Comparison of ENCODE assay signal across 7 mouse cellular contexts in the genomic region with DNA sequence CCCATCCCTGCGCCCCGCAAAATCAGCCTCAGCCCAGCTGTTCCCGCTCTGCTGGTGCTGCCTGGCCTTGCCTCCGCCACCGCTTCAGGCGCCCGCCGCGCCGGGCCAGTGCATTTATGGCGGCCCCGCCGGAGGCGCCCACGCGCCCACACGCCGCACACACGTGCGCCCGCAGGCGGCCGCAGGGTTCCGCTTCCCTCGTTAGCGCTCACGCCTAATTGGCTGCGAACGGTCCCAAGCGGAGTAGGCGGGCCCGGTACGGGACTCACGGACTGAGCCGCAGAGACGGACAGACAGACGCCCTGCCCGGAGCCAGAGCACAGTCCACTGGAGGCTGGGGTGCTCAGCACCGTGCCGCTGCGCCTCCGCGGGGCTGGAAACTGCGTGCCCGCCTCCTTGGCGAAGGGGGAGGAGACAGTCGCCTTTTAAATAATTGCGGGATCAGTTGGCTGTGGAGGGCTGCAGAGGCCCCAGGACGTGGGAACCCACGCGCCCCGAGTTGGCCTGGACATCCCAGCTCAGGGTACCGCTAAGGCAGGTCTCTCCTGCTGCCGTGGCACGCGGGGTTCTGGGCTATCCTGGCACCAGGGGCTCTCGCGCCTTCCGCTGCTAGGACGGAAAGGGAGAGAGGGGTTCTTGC. TPM values are rescaled to one million over a fixed set of nuclear protein-coding genes. Genes with fewer than 3 reads are reported as not detected.
A peak's percentile ranks its signal among the peaks of the same experiment; 100 is the strongest.
DNase-seq lines count a peak whose midpoint lies in the region; ATAC-seq lines count a peak whose summit lies in the region.

No protein-coding gene starts in this region.

- H3K9me3 ChIP-seq in lung, embryonic 15.5 days: no peaks in the 10 kb centered on the region
- no peaks in the 10 kb centered on the region for H3K9me3 ChIP-seq in forebrain, embryonic 13.5 days (replicated peaks)
- H3K9me3 ChIP-seq in limb, embryonic 13.5 days: no peaks in the 10 kb centered on the region
- no peaks in the 10 kb centered on the region for H3K9me3 ChIP-seq in stomach, embryonic 14.5 days (ENCODE audit: control insufficient read depth, low read depth, low read length)

- DNase-seq in lung, postnatal 25 days (ENCODE audit: low spot score): no peak
- no peak for DNase-seq in thymus, postnatal 0 days (ENCODE audit: low spot score)
- DNase-seq in thymus, postnatal 10 days (ENCODE audit: low spot score in 2 of 2): no peak

- peak overlapping the region; percentile 9 for H3K4me3 ChIP-seq in lung, embryonic 15.5 days
- peak overlapping the region; percentile 28 for H3K4me3 ChIP-seq in forebrain, embryonic 13.5 days
- peak overlapping the region; percentile 33 for H3K4me3 ChIP-seq in limb, embryonic 13.5 days
- peak overlapping the region; percentile 22 for H3K4me3 ChIP-seq in stomach, embryonic 14.5 days (ENCODE audit: low read depth, low read length)

- WGBS in lung, embryonic 15.5 days: under 1% methylated on average over 58 of the region's 60 CpGs
- under 1% methylated on average over 49 of the region's 60 CpGs for WGBS in forebrain, embryonic 13.5 days
- under 1% methylated on average over 60 of the region's 60 CpGs for WGBS in limb, embryonic 13.5 days
- under 1% methylated on average over 52 of the region's 60 CpGs for WGBS in stomach, embryonic 14.5 days

- no peak overlapping the region for H3K9ac ChIP-seq in lung, embryonic 15.5 days
- H3K9ac ChIP-seq in forebrain, embryonic 13.5 days: no peak overlapping the region
- no peak overlapping the region for H3K9ac ChIP-seq in limb, embryonic 13.5 days
- H3K9ac ChIP-seq in stomach, embryonic 14.5 days (replicated peaks; ENCODE audit: low read depth, low read length): no peak overlapping the region

- no peaks in the 10 kb centered on the region for H3K36me3 ChIP-seq in lung, embryonic 15.5 days
- no peaks in the 10 kb centered on the region for H3K36me3 ChIP-seq in forebrain, embryonic 13.5 days (ENCODE audit: poor library complexity, severe bottlenecking)
- H3K36me3 ChIP-seq in limb, embryonic 13.5 days: no peaks in the 10 kb centered on the region
- H3K36me3 ChIP-seq in stomach, embryonic 14.5 days (ENCODE audit: control insufficient read depth, insufficient read depth, low read length): no peaks in the 10 kb centered on the region

- no peak overlapping the region for H3K27ac ChIP-seq in lung, embryonic 15.5 days
- H3K27ac ChIP-seq in forebrain, embryonic 13.5 days: no peak overlapping the region
- no peak overlapping the region for H3K27ac ChIP-seq in limb, embryonic 13.5 days
- no peak overlapping the region for H3K27ac ChIP-seq in stomach, embryonic 14.5 days (ENCODE audit: low read length)

- H3K27me3 ChIP-seq in lung, embryonic 15.5 days: peaks cover 92% of the 10 kb centered on the region
- H3K27me3 ChIP-seq in forebrain, embryonic 13.5 days: peaks cover 100% of the 10 kb centered on the region
- H3K27me3 ChIP-seq in limb, embryonic 13.5 days: peaks cover 99% of the 10 kb centered on the region
- peaks cover 84% of the 10 kb centered on the region for H3K27me3 ChIP-seq in stomach, embryonic 14.5 days (ENCODE audit: control insufficient read depth, insufficient read depth, low read length)

- H3K4me1 ChIP-seq in lung, embryonic 15.5 days: peaks cover 29% of the 10 kb centered on the region
- H3K4me1 ChIP-seq in forebrain, embryonic 13.5 days: peaks cover 30% of the 10 kb centered on the region
- H3K4me1 ChIP-seq in limb, embryonic 13.5 days: peaks cover 45% of the 10 kb centered on the region
- H3K4me1 ChIP-seq in stomach, embryonic 14.5 days (ENCODE audit: control insufficient read depth, insufficient read depth, low read length): peaks cover 14% of the 10 kb centered on the region

- peak overlapping the region; percentile 36 for H3K4me2 ChIP-seq in lung, embryonic 15.5 days
- peak overlapping the region; percentile 44 for H3K4me2 ChIP-seq in forebrain, embryonic 13.5 days
- peak overlapping the region; percentile 55 for H3K4me2 ChIP-seq in limb, embryonic 13.5 days (replicated peaks)
- H3K4me2 ChIP-seq in stomach, embryonic 14.5 days (replicated peaks; ENCODE audit: low read depth, low read length): 0 out of 2 replicates have a peak overlapping the region, but pooled peaks have one; percentile 22

- no peak for ATAC-seq in lung, embryonic 15.5 days (ENCODE audit: borderline replicate concordance, extremely low read depth, low FRiP score, low TSS enrichment)
- ATAC-seq in forebrain, embryonic 13.5 days: peak; percentile 44; the same call in 1 of the 2 replicates
- ATAC-seq in limb, embryonic 13.5 days (ENCODE audit: low FRiP score, low read depth): no peak
- no peak for ATAC-seq in stomach, embryonic 14.5 days (ENCODE audit: insufficient number of reproducible peaks, insufficient read depth, low FRiP score, low read depth)

RNA-seq across cellular contexts. Expression of gene Nkx1-1, which starts 0.5 kb away (rescaled TPM):
- not detected in 2 replicates for polyA plus RNA-seq in lung, embryonic 15.5 days (2015; fragmentation: Nextera tagmentation; extraction: Ambion mirVana)
- polyA plus RNA-seq in forebrain, embryonic 13.5 days (2015; fragmentation: Nextera tagmentation; extraction: Ambion mirVana): not detected in 2 replicates
- polyA plus RNA-seq in limb, embryonic 13.5 days (2015; fragmentation: Nextera tagmentation; extraction: Ambion mirVana): not detected in 2 replicates
- not detected in 2 replicates for polyA plus RNA-seq in stomach, embryonic 14.5 days (2014; fragmentation: Nextera tagmentation; extraction: Ambion mirVana)
- not detected in 2 replicates for polyA plus RNA-seq in thymus, postnatal 0 days (2015; fragmentation: Nextera tagmentation; extraction: Ambion mirVana)

RNA-seq across cellular contexts. Expression of gene Uvssa, which starts 55.9 kb away (rescaled TPM):
- 7.4 and 8.5 TPM in 2 replicates for polyA plus RNA-seq in lung, embryonic 15.5 days (2015; fragmentation: Nextera tagmentation; extraction: Ambion mirVana)
- polyA plus RNA-seq in forebrain, embryonic 13.5 days (2015; fragmentation: Nextera tagmentation; extraction: Ambion mirVana): 8.0 and 8.2 TPM in 2 replicates
- 13.1 and 13.9 TPM in 2 replicates for polyA plus RNA-seq in limb, embryonic 13.5 days (2015; fragmentation: Nextera tagmentation; extraction: Ambion mirVana)
- polyA plus RNA-seq in stomach, embryonic 14.5 days (2014; fragmentation: Nextera tagmentation; extraction: Ambion mirVana): 11.7 and 12.0 TPM in 2 replicates
- polyA plus RNA-seq in thymus, postnatal 0 days (2015; fragmentation: Nextera tagmentation; extraction: Ambion mirVana): 7.2 and 10.4 TPM in 2 replicates
